Mouse (Mus musculus): Measurements from ENCODE around the gene Asb6. TPM values are rescaled to one million over a fixed set of nuclear protein-coding genes. Genes with fewer than 3 reads are reported as not detected.

Asb6 gene
- polyA plus RNA-seq (2016; fragmentation: Nextera tagmentation; extraction: Ambion mirVana): 38.0 and 41.3 TPM in 2 replicates

- Histone ChIP-seq H3K4me3 (no peak within 1 kb of the TSS), H3K36me3 (peaks cover 10% of the 10 kb centered on the region), H3K9ac (no peak within 1 kb of the TSS), H3K9me3 (no peaks in the 10 kb centered on the region), H3K27me3 (replicated peaks) (no peaks in the 10 kb centered on the region), H3K4me2 (replicated peaks) (no peak within 1 kb of the TSS), H3K4me1 (peaks cover 12% of the 10 kb centered on the region), H3K27ac (no peak within 1 kb of the TSS)
- ATAC-seq (ENCODE audit: low FRiP score, low read depth): no peak
- WGBS: 33% methylated on average over 4 of the region's 4 CpGs
These were observed at the start of gene Asb6 for GRCm38 (mm10) chr2:30830283-30830795. Gene Asb6, minus strand, starts transcription at chr2:30830333.

GRCm38 (mm10) chr2:30879481-30879880 is 49.3 kb upstream of the Asb6 start:
- Histone ChIP-seq H3K9me3 (no peaks in the 10 kb centered on the region), H3K27ac (no peak overlapping the region), H3K4me2 (replicated peaks) (no peak overlapping the region), H3K4me3 (no peak overlapping the region), H3K36me3 (no peaks in the 10 kb centered on the region), H3K27me3 (replicated peaks) (no peaks in the 10 kb centered on the region; the same call in 1 of the 2 replicates), H3K4me1 (peaks cover 6% of the 10 kb centered on the region; the same call in 1 of the 2 replicates), H3K9ac (no peak overlapping the region)
- 89% methylated on average over 15 of the region's 15 CpGs for WGBS
- no peak for ATAC-seq (ENCODE audit: low FRiP score, low read depth)

- H3K27ac ChIP-seq: no peak overlapping the region
These were observed 45.7 kb upstream of the Asb6 start for GRCm38 (mm10) chr2:30875621-30876432.

GRCm38 (mm10) chr2:30875096-30875495 is 45.0 kb upstream of the Asb6 start:
- no peak for ATAC-seq (ENCODE audit: low FRiP score, low read depth)
- Histone ChIP-seq H3K27me3 (replicated peaks) (no peaks in the 10 kb centered on the region), H3K4me1 (peaks cover 6% of the 10 kb centered on the region; the same call in 1 of the 2 replicates), H3K9me3 (no peaks in the 10 kb centered on the region), H3K9ac (no peak overlapping the region), H3K27ac (no peak overlapping the region), H3K36me3 (no peaks in the 10 kb centered on the region), H3K4me2 (replicated peaks) (no peak overlapping the region), H3K4me3 (no peak overlapping the region)
- WGBS: 80% methylated on average over 7 of the region's 7 CpGs

More at GRCm38 (mm10) chr2:30875621-30876432, 45.7 kb upstream of the Asb6 start:
- no peaks in the 10 kb centered on the region for H3K9me3 ChIP-seq
- no peak overlapping the region for H3K4me2 ChIP-seq (replicated peaks)
- H3K36me3 ChIP-seq: no peaks in the 10 kb centered on the region
- 59% methylated on average over 11 of the region's 11 CpGs for WGBS
- H3K4me3 ChIP-seq: no peak overlapping the region
- peaks cover 6% of the 10 kb centered on the region; the same call in 1 of the 2 replicates for H3K4me1 ChIP-seq
- H3K27me3 ChIP-seq (replicated peaks): no peaks in the 10 kb centered on the region; the same call in 1 of the 2 replicates
- ATAC-seq (ENCODE audit: low FRiP score, low read depth): no peak
- H3K9ac ChIP-seq: no peak overlapping the region

- Histone ChIP-seq H3K27ac (no peak overlapping the region), H3K4me1 (peaks cover 6% of the 10 kb centered on the region; the same call in 1 of the 2 replicates), H3K9ac (no peak overlapping the region), H3K4me2 (replicated peaks) (no peak overlapping the region), H3K27me3 (replicated peaks) (no peaks in the 10 kb centered on the region), H3K9me3 (no peaks in the 10 kb centered on the region), H3K4me3 (no peak overlapping the region), H3K36me3 (no peaks in the 10 kb centered on the region)
- ATAC-seq (ENCODE audit: low FRiP score, low read depth): no peak
- WGBS: 47% methylated on average over 10 of the region's 10 CpGs
These were observed 44.3 kb upstream of the Asb6 start for GRCm38 (mm10) chr2:30874445-30874844.

- Histone ChIP-seq H3K9ac (no peak overlapping the region), H3K4me2 (replicated peaks) (no peak overlapping the region), H3K9me3 (no peaks in the 10 kb centered on the region), H3K27ac (no peak overlapping the region), H3K36me3 (no peaks in the 10 kb centered on the region), H3K27me3 (replicated peaks) (no peaks in the 10 kb centered on the region), H3K4me1 (peaks cover 6% of the 10 kb centered on the region; the same call in 1 of the 2 replicates), H3K4me3 (no peak overlapping the region)
- 88% methylated on average over 6 of the region's 6 CpGs for WGBS
- ATAC-seq (ENCODE audit: low FRiP score, low read depth): no peak
These were observed 42.5 kb upstream of the Asb6 start for GRCm38 (mm10) chr2:30872669-30873068.

- Histone ChIP-seq H3K27ac (no peak overlapping the region), H3K9ac (no peak overlapping the region), H3K4me3 (no peak overlapping the region), H3K9me3 (no peaks in the 10 kb centered on the region), H3K27me3 (replicated peaks) (peaks cover 10% of the 10 kb centered on the region; the same call in 1 of the 2 replicates), H3K4me2 (replicated peaks) (no peak overlapping the region), H3K4me1 (peaks cover 3% of the 10 kb centered on the region; the same call in 1 of the 2 replicates), H3K36me3 (no peaks in the 10 kb centered on the region)
- 74% methylated on average over 8 of the region's 8 CpGs for WGBS
- ATAC-seq (ENCODE audit: low FRiP score, low read depth): no peak
These were observed 40.7 kb upstream of the Asb6 start for GRCm38 (mm10) chr2:30870863-30871262.

- Histone ChIP-seq H3K4me3 (no peak overlapping the region), H3K4me1 (peaks cover 12% of the 10 kb centered on the region), H3K9ac (0 out of 2 replicates have a peak overlapping the region, but pooled peaks have one; percentile 29), H3K9me3 (no peaks in the 10 kb centered on the region), H3K27me3 (replicated peaks) (peaks cover 34% of the 10 kb centered on the region), H3K4me2 (replicated peaks) (no peak overlapping the region), H3K27ac (no peak overlapping the region), H3K36me3 (no peaks in the 10 kb centered on the region)
- ATAC-seq (ENCODE audit: low FRiP score, low read depth): no peak
- 49% methylated on average over 3 of the region's 3 CpGs for WGBS
These were observed 35.3 kb upstream of the Asb6 start for GRCm38 (mm10) chr2:30865426-30865825.

GRCm38 (mm10) chr2:30864968-30865381 is 34.8 kb upstream of the Asb6 start:
- H3K9ac ChIP-seq: peak overlapping the region; percentile 29; the same call in 1 of the 2 replicates
- no peak for ATAC-seq (ENCODE audit: low FRiP score, low read depth)
- H3K4me3 ChIP-seq: peak overlapping the region; percentile 17
- H3K4me1 ChIP-seq: peaks cover 12% of the 10 kb centered on the region
- H3K4me2 ChIP-seq (replicated peaks): peak overlapping the region; percentile 56
- H3K9me3 ChIP-seq: no peaks in the 10 kb centered on the region
- WGBS: 2% methylated on average over 35 of the region's 35 CpGs
- H3K27me3 ChIP-seq (replicated peaks): peaks cover 34% of the 10 kb centered on the region
- H3K36me3 ChIP-seq: no peaks in the 10 kb centered on the region
- H3K27ac ChIP-seq: no peak overlapping the region

GRCm38 (mm10) chr2:30863574-30863973 is 33.4 kb upstream of the Asb6 start:
- Histone ChIP-seq H3K9me3 (no peaks in the 10 kb centered on the region), H3K36me3 (no peaks in the 10 kb centered on the region), H3K27me3 (replicated peaks) (peaks cover 34% of the 10 kb centered on the region), H3K4me3 (no peak overlapping the region), H3K27ac (no peak overlapping the region), H3K9ac (no peak overlapping the region), H3K4me2 (replicated peaks) (no peak overlapping the region), H3K4me1 (peaks cover 12% of the 10 kb centered on the region)
- 77% methylated on average over 9 of the region's 9 CpGs for WGBS
- no peak for ATAC-seq (ENCODE audit: low FRiP score, low read depth)

- Histone ChIP-seq H3K4me3 (no peak overlapping the region), H3K27ac (no peak overlapping the region), H3K36me3 (no peaks in the 10 kb centered on the region), H3K4me2 (replicated peaks) (no peak overlapping the region), H3K9me3 (no peaks in the 10 kb centered on the region), H3K9ac (no peak overlapping the region), H3K4me1 (peaks cover 12% of the 10 kb centered on the region), H3K27me3 (replicated peaks) (peaks cover 34% of the 10 kb centered on the region)
- no peak for ATAC-seq (ENCODE audit: low FRiP score, low read depth)
- WGBS: 64% methylated on average over 4 of the region's 4 CpGs
These were observed 31.9 kb upstream of the Asb6 start for GRCm38 (mm10) chr2:30862081-30862480.

GRCm38 (mm10) chr2:30859782-30860181 is 29.6 kb upstream of the Asb6 start:
- no peak for ATAC-seq (ENCODE audit: low FRiP score, low read depth)
- Histone ChIP-seq H3K4me2 (replicated peaks) (no peak overlapping the region), H3K9me3 (no peaks in the 10 kb centered on the region), H3K4me1 (peaks cover 8% of the 10 kb centered on the region), H3K4me3 (no peak overlapping the region), H3K27me3 (replicated peaks) (peaks cover 17% of the 10 kb centered on the region), H3K27ac (no peak overlapping the region), H3K9ac (no peak overlapping the region), H3K36me3 (no peaks in the 10 kb centered on the region)
- WGBS: 83% methylated on average over 5 of the region's 5 CpGs
